Mouse (Mus musculus) myocyte (in vitro differentiated cells): ENCODE measurements around the gene 6430628N08Rik.

Experiments used
- CEBPB ChIP-seq: IDR thresholded peaks from 2 replicates; pipeline ENCODE4 v1.6.1; 2011; ENCODE audit warnings: mild to moderate bottlenecking, moderate library complexity; ENCODE audit not compliant: poor library complexity, insufficient read depth, severe bottlenecking
- E2F4 ChIP-seq: IDR thresholded peaks from one replicate; pipeline ENCODE4 v1.6.1; 2011; ENCODE audit warnings: mild to moderate bottlenecking, control low read depth, moderate library complexity; ENCODE audit not compliant: insufficient read depth
- MAX ChIP-seq: IDR thresholded peaks from one replicate; pipeline ENCODE4 v1.6.1; 2011; ENCODE audit warnings: low read depth, mild to moderate bottlenecking, control low read depth
- MYOD1 ChIP-seq, 3 experiments: IDR thresholded peaks; one replicate each; pipeline ENCODE4 v1.6.1; 2011; ENCODE audit warnings: control low read depth in 2 of 3, low read depth in 2 of 3, mild to moderate bottlenecking in 2 of 3, moderate library complexity in 1 of 3; ENCODE audit not compliant: insufficient read length in 2 of 3, control insufficient read depth in 1 of 3
- MYOG ChIP-seq, 3 experiments: IDR thresholded peaks; one replicate each; pipeline ENCODE4 v1.6.1; 2011; ENCODE audit warnings: control low read depth in 2 of 3, low read depth in 2 of 3, mild to moderate bottlenecking in 2 of 3; ENCODE audit not compliant: insufficient read length in 2 of 3, control insufficient read depth in 1 of 3, insufficient read depth in 1 of 3
- POLR2A ChIP-seq: IDR thresholded peaks from one replicate; pipeline ENCODE4 v1.6.1; 2011; ENCODE audit warnings: low read depth, mild to moderate bottlenecking, control low read depth, moderate library complexity; ENCODE audit not compliant: insufficient read length
- POLR2AphosphoS2 ChIP-seq: IDR thresholded peaks from one replicate; pipeline ENCODE4 v1.6.1; 2011; ENCODE audit warnings: low read depth, control low read depth; ENCODE audit not compliant: insufficient read length
- REST ChIP-seq: IDR thresholded peaks from one replicate; pipeline ENCODE4 v1.6.1; 2011; ENCODE audit warnings: mild to moderate bottlenecking, control low read depth, moderate library complexity; ENCODE audit not compliant: insufficient read depth, insufficient read length
- SRF ChIP-seq: IDR thresholded peaks from one replicate; pipeline ENCODE4 v1.6.1; 2011; ENCODE audit warnings: low read depth; ENCODE audit not compliant: control insufficient read depth, insufficient read length
- TCF12 ChIP-seq: IDR thresholded peaks from one replicate; pipeline ENCODE4 v1.6.1; 2011; ENCODE audit warnings: mild to moderate bottlenecking, control low read depth; ENCODE audit not compliant: poor library complexity, insufficient read depth, severe bottlenecking
- TCF3 ChIP-seq: IDR thresholded peaks from one replicate; pipeline ENCODE4 v1.6.1; 2011; ENCODE audit warnings: low read depth, control low read depth; ENCODE audit not compliant: insufficient read length
- USF1 ChIP-seq: IDR thresholded peaks from one replicate; pipeline ENCODE4 v1.6.1; 2011; ENCODE audit warnings: low read depth, mild to moderate bottlenecking, control low read depth, moderate library complexity

DNA sequence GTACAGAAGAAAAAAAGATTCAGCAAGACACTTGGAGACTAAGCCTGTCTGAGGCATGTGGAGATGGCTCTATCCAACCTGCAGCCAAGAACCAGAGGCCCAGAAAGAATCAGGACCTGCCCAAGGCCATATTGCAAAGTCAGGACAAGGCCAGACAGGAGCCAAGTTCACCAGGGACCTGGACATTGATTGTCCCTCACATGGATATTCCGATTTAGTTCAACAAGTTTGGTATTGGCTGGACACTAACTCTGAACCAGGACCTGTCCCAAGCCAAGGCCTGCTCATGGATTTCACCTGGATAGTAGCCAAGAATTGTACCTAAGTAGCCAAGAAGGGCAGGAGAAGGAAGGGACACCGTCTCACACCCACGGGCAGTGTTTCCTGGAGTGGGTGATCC, 16.3 kb downstream of the 6430628N08Rik start:
- TF ChIP-seq POLR2A (no peak), SRF (no peak), MYOG (IDR thresholded peaks at IDR 0.05; ENCODE audit: control insufficient read depth in 1 of 3, insufficient read depth in 1 of 3, insufficient read length in 2 of 3, low read depth in 2 of 3) (no peak), TCF12 (no peak), USF1 (no peak), MAX (no peak), POLR2AphosphoS2 (no peak), TCF3 (no peak), MYOD1 (IDR thresholded peaks at IDR 0.05; ENCODE audit: control insufficient read depth in 1 of 3, insufficient read length in 2 of 3, low read depth in 2 of 3) (no peak), E2F4 (no peak), CEBPB (no peak), REST (no peak)
